Mouse (Mus musculus) bone marrow, adult 2 months (tissue): ENCODE measurements around the gene Gm13695.

Experiments
- CTCF ChIP-seq: fragments of 200-500 bp; IDR thresholded peaks from 2 replicates; pipeline ENCODE4 v1.5.1; 2011; ENCODE audit warnings: low read length, control low read depth; ENCODE audit not compliant: control insufficient read depth, insufficient read depth
- POLR2A ChIP-seq: fragments of 200-500 bp; IDR thresholded peaks from 2 replicates; pipeline ENCODE4 v1.6.1; 2011; ENCODE audit warnings: low read depth, mild to moderate bottlenecking, control low read depth, low read length, borderline replicate concordance; ENCODE audit not compliant: control insufficient read depth

GRCm38 (mm10) chr2:84014572-84014971 lies 47.5 kb downstream of the Gm13695 start:
- TF ChIP-seq CTCF (no peak), POLR2A (no peak)
